Mouse (Mus musculus) lung, postnatal 0 days (tissue): ENCODE data around the gene Atp6v1g1.

Source experiments
- CTCF ChIP-seq: IDR thresholded peaks from 2 replicates; pipeline ENCODE4 v1.5.1; 2016; ENCODE audit warnings: antibody characterized with exemption, mild to moderate bottlenecking
- EP300 ChIP-seq: IDR thresholded peaks from 2 replicates; pipeline ENCODE4 v1.6.1; 2016; ENCODE audit warnings: antibody characterized with exemption, mild to moderate bottlenecking, control low read depth

DNA sequence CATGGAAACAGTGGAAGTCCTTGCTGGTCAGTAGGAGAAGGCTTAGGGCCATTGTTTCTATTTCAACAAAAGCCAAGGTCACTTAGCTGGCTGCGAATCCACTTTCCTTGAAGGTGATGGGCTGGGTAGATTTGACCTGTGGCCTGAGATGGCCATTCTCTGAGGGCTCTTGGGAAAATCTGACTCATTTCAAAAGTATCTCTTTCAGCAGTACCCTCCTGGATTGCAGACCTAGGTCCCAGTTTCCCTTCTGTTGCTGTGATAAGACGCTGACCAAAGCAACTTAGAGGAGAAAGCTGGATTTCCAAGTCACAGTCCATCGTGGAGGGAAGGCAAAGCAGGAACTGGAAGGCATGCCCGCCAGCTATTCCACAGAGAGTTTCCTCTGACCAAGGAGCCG is 40.6 kb upstream of the Atp6v1g1 start:
- TF ChIP-seq EP300 (no peak), CTCF (no peak)
